Mouse (Mus musculus) cerebellum, adult 9-10 months (tissue): ENCODE data around the gene Slc2a9.

ENCODE experiments used
- DNase-seq: peaks from one replicate; pipeline ENCODE4 v3.0.0; 2022

The Slc2a9 gene

DNA sequence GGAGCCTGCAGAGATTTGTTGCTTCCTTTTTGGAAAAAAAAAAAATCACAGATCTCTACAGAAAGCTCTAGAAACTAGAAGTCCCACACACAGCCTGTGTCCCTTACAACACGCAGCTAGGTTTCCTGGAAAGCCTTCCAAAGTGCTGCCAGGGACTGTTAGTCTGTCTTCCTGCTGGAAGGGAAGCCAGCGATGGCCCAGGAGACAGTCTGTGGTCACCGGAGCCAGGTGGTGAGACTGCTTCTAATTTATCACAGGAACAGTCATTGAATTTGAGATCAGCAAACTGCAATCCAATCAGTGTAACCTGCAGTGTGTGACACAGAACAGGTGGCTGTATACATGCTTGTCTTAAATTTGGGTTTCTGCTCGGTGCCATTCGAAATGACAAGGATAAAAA is 41.7 kb downstream of the Slc2a9 start:
- no peak for DNase-seq

- DNase-seq: no peak
Measured at GRCm38 (mm10) chr5:38450936-38451335, 52.0 kb downstream of the Slc2a9 start.

GRCm38 (mm10) chr5:38449607-38450006 is 53.3 kb downstream of the Slc2a9 start:
- DNase-seq: no peak

DNA sequence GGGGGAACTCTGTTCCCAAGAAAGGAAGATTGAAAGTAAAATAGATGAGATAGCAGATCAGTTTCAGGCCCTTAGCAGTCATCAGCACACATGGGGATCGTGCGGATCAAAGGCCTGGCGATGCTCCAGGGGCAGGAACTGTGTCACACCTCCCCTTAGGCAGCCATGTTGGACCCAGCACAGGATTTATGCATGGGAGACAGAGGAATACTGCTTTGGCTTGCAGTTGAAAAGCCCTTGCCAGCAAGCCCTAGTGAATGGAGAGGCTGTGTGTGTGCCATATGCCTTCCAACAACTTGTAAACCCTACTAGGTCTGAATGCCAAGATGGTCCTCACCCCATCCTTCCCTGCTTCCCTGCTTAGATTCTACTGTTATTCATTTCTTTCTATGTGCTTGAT is 54.8 kb downstream of the Slc2a9 start:
- DNase-seq: no peak

GRCm38 (mm10) chr5:38446316-38446975 is 56.5 kb downstream of the Slc2a9 start:
- peak; percentile 58 for DNase-seq

DNA sequence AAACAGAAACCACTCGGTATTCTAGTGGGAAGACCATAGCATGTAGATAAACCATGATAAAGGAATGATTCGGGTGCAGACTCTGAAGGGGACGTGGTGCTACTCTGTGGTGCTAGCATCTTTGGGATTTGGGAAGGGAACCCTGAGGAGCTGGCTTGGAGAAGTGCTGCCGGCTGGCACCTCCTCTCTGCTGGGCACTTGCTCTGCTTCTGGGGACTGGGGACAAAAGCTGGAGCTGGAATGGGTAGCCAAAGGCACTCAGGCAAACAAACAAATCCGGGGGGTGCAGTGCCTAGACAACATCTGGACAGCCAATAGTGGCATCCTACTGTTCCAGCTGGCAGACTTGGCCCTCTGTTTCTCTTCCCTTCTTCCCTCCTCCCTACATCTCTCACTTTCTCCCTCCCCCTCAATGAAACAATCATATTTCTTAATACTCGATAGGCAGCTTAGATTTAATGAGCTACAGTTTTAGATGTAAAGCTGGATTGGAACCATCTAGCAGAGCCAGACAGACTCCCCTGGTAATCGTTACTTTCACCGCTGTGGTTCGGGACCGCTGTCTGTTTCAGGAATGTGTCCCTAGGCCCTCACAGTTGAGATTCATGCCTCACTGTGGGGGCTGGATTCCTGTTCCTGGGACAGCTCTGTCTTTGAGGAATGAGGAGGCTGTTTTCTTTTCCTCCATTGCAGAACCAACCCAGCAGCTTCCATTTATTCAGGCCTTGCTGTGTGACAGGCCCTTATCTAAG is 61.7 kb downstream of the Slc2a9 start:
- peak; percentile 30 for DNase-seq

- peak; percentile 78 for DNase-seq
Measured at GRCm38 (mm10) chr5:38440252-38441005, 62.5 kb downstream of the Slc2a9 start.

- DNase-seq: no peak
Measured at GRCm38 (mm10) chr5:38436681-38437080, 66.3 kb downstream of the Slc2a9 start.

- DNase-seq: no peak
Measured at GRCm38 (mm10) chr5:38434875-38435274, 68.1 kb downstream of the Slc2a9 start.

DNA sequence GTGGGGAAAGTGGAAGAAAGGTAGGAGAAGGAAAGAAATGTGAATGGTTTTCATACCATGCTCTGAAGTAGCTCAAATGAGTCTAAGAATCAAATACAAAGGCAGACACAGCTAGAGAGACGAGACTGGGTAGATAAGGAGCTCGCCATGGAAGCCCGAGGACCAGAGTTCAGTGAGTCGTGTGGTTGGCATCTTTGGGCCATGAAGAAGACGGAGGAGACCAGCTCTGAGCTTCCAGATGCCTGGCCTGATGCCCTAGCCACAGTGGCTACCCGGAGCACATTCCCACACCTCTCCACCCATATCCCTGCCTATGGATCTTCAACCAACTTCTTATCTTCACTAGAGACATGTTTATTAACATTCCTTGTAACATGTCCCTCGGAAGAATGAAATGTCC is 71.7 kb downstream of the Slc2a9 start:
- DNase-seq: no peak

GRCm38 (mm10) chr5:38429106-38429505 is 73.8 kb downstream of the Slc2a9 start:
- no peak for DNase-seq

DNA sequence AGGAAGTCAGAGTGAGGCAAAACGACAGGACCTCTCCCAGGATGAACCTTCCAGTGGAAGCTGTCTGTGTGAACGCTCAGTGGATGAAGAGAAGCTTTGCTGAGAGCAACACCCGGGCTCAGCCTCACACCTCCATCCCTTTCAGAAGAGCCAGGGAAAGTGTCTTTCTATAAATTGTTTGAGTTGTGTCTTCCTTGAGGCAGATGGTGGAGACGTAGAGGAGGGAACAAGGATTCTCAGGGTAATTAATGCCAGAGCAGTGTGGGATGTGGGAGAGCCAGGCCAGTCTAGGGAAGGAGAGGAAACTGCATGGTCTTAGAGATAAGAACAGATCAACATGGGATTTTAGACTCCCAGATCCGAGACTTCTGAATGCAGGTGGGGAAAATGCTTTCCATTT is 75.2 kb downstream of the Slc2a9 start:
- no peak for DNase-seq

GRCm38 (mm10) chr5:38425569-38425968 is 77.4 kb downstream of the Slc2a9 start:
- no peak for DNase-seq

GRCm38 (mm10) chr5:38422426-38422825 is 80.5 kb downstream of the Slc2a9 start:
- no peak for DNase-seq

- no peak for DNase-seq
Measured at GRCm38 (mm10) chr5:38418799-38419198, 84.1 kb downstream of the Slc2a9 start.

GRCm38 (mm10) chr5:38403612-38404011 is 99.3 kb downstream of the Slc2a9 start:
- DNase-seq: no peak

DNA sequence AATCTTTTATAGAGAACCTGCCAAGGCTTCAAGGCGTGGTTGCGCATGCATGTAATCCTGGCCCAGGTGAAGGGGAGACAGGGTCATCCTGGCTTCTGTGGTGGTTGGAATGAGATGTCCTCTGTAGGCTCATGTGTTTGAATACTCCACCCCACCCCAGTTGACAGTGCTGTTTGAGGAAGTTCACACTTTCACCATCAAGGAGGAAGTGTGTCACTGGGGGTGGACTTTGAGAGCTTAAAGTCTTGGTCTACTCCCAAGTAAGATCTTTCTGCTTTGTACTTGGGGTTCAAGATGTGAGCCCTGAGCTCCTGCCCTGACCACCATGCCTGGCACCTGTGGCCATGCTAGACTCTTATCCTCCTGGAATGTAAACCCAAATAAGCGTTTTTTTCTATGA is 100.7 kb downstream of the Slc2a9 start:
- no peak for DNase-seq

DNA sequence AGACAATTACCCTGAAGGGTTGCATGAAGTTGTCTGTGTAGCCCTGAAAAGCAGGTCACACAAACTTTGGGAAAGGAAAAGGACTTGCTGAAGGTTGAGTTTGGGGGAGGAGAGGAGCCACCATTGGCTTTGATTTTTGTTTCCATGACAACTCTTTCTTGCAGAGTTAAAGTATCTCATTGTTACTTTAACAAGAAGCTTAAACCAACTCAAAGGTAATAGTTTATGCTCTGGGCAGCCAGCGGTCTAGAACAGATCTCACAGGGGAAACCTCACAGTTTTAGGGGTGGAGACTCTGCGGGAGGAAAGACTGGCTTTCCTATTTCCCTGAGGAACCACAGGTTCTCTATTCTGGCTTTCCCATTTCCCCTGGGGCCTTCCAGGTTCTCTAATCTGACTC is 114.1 kb downstream of the Slc2a9 start:
- DNase-seq: no peak

DNA sequence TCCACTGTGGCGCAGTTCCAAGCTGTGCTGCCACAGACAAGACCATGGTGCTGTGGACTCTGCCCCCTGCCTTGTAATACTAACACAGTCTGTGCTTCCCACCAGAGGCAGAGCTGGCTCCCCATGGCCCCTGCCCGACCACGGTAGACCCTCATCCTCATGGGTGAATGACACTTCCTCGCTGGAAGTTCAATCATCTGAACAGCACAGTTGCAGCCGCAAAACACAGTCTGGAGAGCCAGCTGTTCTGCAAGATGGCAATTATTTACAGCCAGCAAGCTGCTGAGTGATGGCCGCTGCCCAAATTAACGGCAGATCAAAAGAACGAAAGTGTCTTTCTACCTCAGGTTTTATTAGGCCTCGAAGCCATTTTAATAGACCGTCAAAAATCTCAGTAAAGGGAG is 114.5 kb downstream of the Slc2a9 start:
- no peak for DNase-seq

GRCm38 (mm10) chr5:38379970-38380369 is 123.0 kb downstream of the Slc2a9 start:
- no peak for DNase-seq

DNA sequence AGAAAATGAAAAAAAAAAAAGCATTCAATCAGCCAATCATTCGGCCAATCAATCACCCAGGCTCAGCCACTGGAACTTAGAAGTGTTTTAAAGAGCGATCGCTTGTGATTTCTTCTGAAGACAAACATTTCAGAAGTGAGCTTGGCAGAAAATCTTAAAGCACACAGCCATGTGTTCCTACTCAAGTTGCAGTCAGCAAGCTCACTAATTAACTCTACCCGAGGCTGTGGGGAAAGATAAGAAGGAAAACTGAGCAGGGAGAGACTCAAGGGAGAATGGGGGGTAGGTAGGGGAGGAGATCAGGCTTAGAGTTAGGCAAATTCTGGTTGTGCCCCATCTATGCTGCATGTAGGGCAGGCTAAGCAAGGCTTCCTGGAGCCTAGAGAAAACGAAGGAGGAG is 130.6 kb downstream of the Slc2a9 start:
- no peak for DNase-seq

GRCm38 (mm10) chr5:38371308-38371707 is 131.6 kb downstream of the Slc2a9 start:
- DNase-seq: no peak

- DNase-seq: no peak
Measured at GRCm38 (mm10) chr5:38366650-38367470, 136.1 kb downstream of the Slc2a9 start.
